Mouse (Mus musculus): ENCODE results near the gene Helq. TPM values are rescaled to one million over a fixed set of nuclear protein-coding genes. Genes with fewer than 3 reads are reported as not detected.

The Helq gene
- polyA plus RNA-seq, 1 experiment: 37.6 TPM

GRCm38 (mm10) chr5:100844485-100844884 is 46.1 kb upstream of the Helq start:
- Histone ChIP-seq H3K9ac (ENCODE audit: low read depth, poor library complexity, severe bottlenecking) (no peak overlapping the region), H3K27ac (ENCODE audit: insufficient read depth, low read length) (no peak overlapping the region), H3K9me3 (replicated peaks; ENCODE audit: control insufficient read depth, insufficient read depth, low read length, poor library complexity, severe bottlenecking) (no peaks in the 10 kb centered on the region; the same call in 1 of the 2 replicates), H3K36me3 (ENCODE audit: control insufficient read depth, insufficient read depth, low read length, poor library complexity, severe bottlenecking) (no peaks in the 10 kb centered on the region), H3K4me3 (ENCODE audit: low read depth, low read length) (no peak overlapping the region), H3K4me1 (ENCODE audit: control insufficient read depth, insufficient read depth, low read length) (no peaks in the 10 kb centered on the region), H3K27me3 (ENCODE audit: control insufficient read depth, insufficient read depth, low read length, poor library complexity, severe bottlenecking) (no peaks in the 10 kb centered on the region)
- TF ChIP-seq EP300 (IDR thresholded peaks at IDR 0.05; ENCODE audit: insufficient read depth, low read depth, low read length) (no peak), CTCF (IDR thresholded peaks at IDR 0.05; ENCODE audit: low read depth, low read length) (no peak), POLR2A (IDR thresholded peaks at IDR 0.05; ENCODE audit: insufficient read depth, low read length) (no peak)

- H3K27me3 ChIP-seq (ENCODE audit: control insufficient read depth, insufficient read depth, low read length, poor library complexity, severe bottlenecking): no peaks in the 10 kb centered on the region
- H3K9ac ChIP-seq (ENCODE audit: low read depth, poor library complexity, severe bottlenecking): no peak overlapping the region
- H3K9me3 ChIP-seq (replicated peaks; ENCODE audit: control insufficient read depth, insufficient read depth, low read length, poor library complexity, severe bottlenecking): no peaks in the 10 kb centered on the region; the same call in 1 of the 2 replicates
- H3K36me3 ChIP-seq (ENCODE audit: control insufficient read depth, insufficient read depth, low read length, poor library complexity, severe bottlenecking): no peaks in the 10 kb centered on the region
- TF ChIP-seq CTCF (IDR thresholded peaks at IDR 0.05; ENCODE audit: low read depth, low read length) (no peak), POLR2A (IDR thresholded peaks at IDR 0.05; ENCODE audit: insufficient read depth, low read length) (no peak), EP300 (IDR thresholded peaks at IDR 0.05; ENCODE audit: insufficient read depth, low read depth, low read length) (no peak)
- no peak overlapping the region for H3K4me3 ChIP-seq (ENCODE audit: low read depth, low read length)
- no peak overlapping the region for H3K27ac ChIP-seq (ENCODE audit: insufficient read depth, low read length)
- no peaks in the 10 kb centered on the region for H3K4me1 ChIP-seq (ENCODE audit: control insufficient read depth, insufficient read depth, low read length)
Measured at GRCm38 (mm10) chr5:100837907-100838306, 39.5 kb upstream of the Helq start.

GRCm38 (mm10) chr5:100835862-100836538 is 37.6 kb upstream of the Helq start:
- H3K9ac ChIP-seq (ENCODE audit: low read depth, poor library complexity, severe bottlenecking): no peak overlapping the region
- H3K4me1 ChIP-seq (ENCODE audit: control insufficient read depth, insufficient read depth, low read length): no peaks in the 10 kb centered on the region
- H3K36me3 ChIP-seq (ENCODE audit: control insufficient read depth, insufficient read depth, low read length, poor library complexity, severe bottlenecking): no peaks in the 10 kb centered on the region
- no peak overlapping the region for H3K4me3 ChIP-seq (ENCODE audit: low read depth, low read length)
- H3K27me3 ChIP-seq (ENCODE audit: control insufficient read depth, insufficient read depth, low read length, poor library complexity, severe bottlenecking): no peaks in the 10 kb centered on the region
- no peaks in the 10 kb centered on the region for H3K9me3 ChIP-seq (replicated peaks; ENCODE audit: control insufficient read depth, insufficient read depth, low read length, poor library complexity, severe bottlenecking)
- H3K27ac ChIP-seq (ENCODE audit: insufficient read depth, low read length): no peak overlapping the region
- TF ChIP-seq POLR2A (IDR thresholded peaks at IDR 0.05; ENCODE audit: insufficient read depth, low read length): no peak
- TF ChIP-seq EP300 (IDR thresholded peaks at IDR 0.05; ENCODE audit: insufficient read depth, low read depth, low read length): no peak
- TF ChIP-seq CTCF (IDR thresholded peaks at IDR 0.05; ENCODE audit: low read depth, low read length): no peak

- Histone ChIP-seq H3K9me3 (replicated peaks; ENCODE audit: control insufficient read depth, insufficient read depth, low read length, poor library complexity, severe bottlenecking) (no peaks in the 10 kb centered on the region), H3K27me3 (ENCODE audit: control insufficient read depth, insufficient read depth, low read length, poor library complexity, severe bottlenecking) (no peaks in the 10 kb centered on the region), H3K27ac (ENCODE audit: insufficient read depth, low read length) (no peak overlapping the region), H3K4me3 (ENCODE audit: low read depth, low read length) (no peak overlapping the region), H3K9ac (ENCODE audit: low read depth, poor library complexity, severe bottlenecking) (no peak overlapping the region), H3K36me3 (ENCODE audit: control insufficient read depth, insufficient read depth, low read length, poor library complexity, severe bottlenecking) (no peaks in the 10 kb centered on the region), H3K4me1 (ENCODE audit: control insufficient read depth, insufficient read depth, low read length) (no peaks in the 10 kb centered on the region)
- TF ChIP-seq CTCF (IDR thresholded peaks at IDR 0.05; ENCODE audit: low read depth, low read length) (no peak), EP300 (IDR thresholded peaks at IDR 0.05; ENCODE audit: insufficient read depth, low read depth, low read length) (no peak), POLR2A (IDR thresholded peaks at IDR 0.05; ENCODE audit: insufficient read depth, low read length) (no peak)
Measured at GRCm38 (mm10) chr5:100833841-100834240, 35.4 kb upstream of the Helq start.

GRCm38 (mm10) chr5:100832680-100833079 is 34.3 kb upstream of the Helq start:
- no peak overlapping the region for H3K4me3 ChIP-seq (ENCODE audit: low read depth, low read length)
- H3K36me3 ChIP-seq (ENCODE audit: control insufficient read depth, insufficient read depth, low read length, poor library complexity, severe bottlenecking): no peaks in the 10 kb centered on the region
- no peak overlapping the region for H3K27ac ChIP-seq (ENCODE audit: insufficient read depth, low read length)
- no peak overlapping the region for H3K9ac ChIP-seq (ENCODE audit: low read depth, poor library complexity, severe bottlenecking)
- no peaks in the 10 kb centered on the region for H3K9me3 ChIP-seq (replicated peaks; ENCODE audit: control insufficient read depth, insufficient read depth, low read length, poor library complexity, severe bottlenecking)
- no peak for TF ChIP-seq EP300 (IDR thresholded peaks at IDR 0.05; ENCODE audit: insufficient read depth, low read depth, low read length)
- TF ChIP-seq POLR2A (IDR thresholded peaks at IDR 0.05; ENCODE audit: insufficient read depth, low read length): no peak
- TF ChIP-seq CTCF (IDR thresholded peaks at IDR 0.05; ENCODE audit: low read depth, low read length): no peak
- H3K27me3 ChIP-seq (ENCODE audit: control insufficient read depth, insufficient read depth, low read length, poor library complexity, severe bottlenecking): no peaks in the 10 kb centered on the region
- H3K4me1 ChIP-seq (ENCODE audit: control insufficient read depth, insufficient read depth, low read length): no peaks in the 10 kb centered on the region

GRCm38 (mm10) chr5:100828701-100829100 is 30.3 kb upstream of the Helq start:
- Histone ChIP-seq H3K9ac (ENCODE audit: low read depth, poor library complexity, severe bottlenecking) (no peak overlapping the region), H3K27ac (ENCODE audit: insufficient read depth, low read length) (no peak overlapping the region), H3K36me3 (ENCODE audit: control insufficient read depth, insufficient read depth, low read length, poor library complexity, severe bottlenecking) (no peaks in the 10 kb centered on the region), H3K4me1 (ENCODE audit: control insufficient read depth, insufficient read depth, low read length) (no peaks in the 10 kb centered on the region), H3K4me3 (ENCODE audit: low read depth, low read length) (no peak overlapping the region), H3K27me3 (ENCODE audit: control insufficient read depth, insufficient read depth, low read length, poor library complexity, severe bottlenecking) (no peaks in the 10 kb centered on the region), H3K9me3 (replicated peaks; ENCODE audit: control insufficient read depth, insufficient read depth, low read length, poor library complexity, severe bottlenecking) (no peaks in the 10 kb centered on the region)
- no peak for TF ChIP-seq POLR2A (IDR thresholded peaks at IDR 0.05; ENCODE audit: insufficient read depth, low read length)
